Mouse (Mus musculus): Measurements from ENCODE around the gene 4933402J07Rik. TPM values are rescaled to one million over a fixed set of nuclear protein-coding genes. Genes with fewer than 3 reads are reported as not detected.
A peak's percentile ranks its signal among the peaks of the same experiment; 100 is the strongest.

Gene 4933402J07Rik
- not detected in 2 replicates for polyA plus RNA-seq (2014; fragmentation: Nextera tagmentation; extraction: Ambion mirVana)

- H3K9me3 ChIP-seq (ENCODE audit: control insufficient read depth, low read depth, low read length): no peaks in the 10 kb centered on the region
- H3K27ac ChIP-seq (ENCODE audit: low read length): no peak within 1 kb of the TSS
- H3K36me3 ChIP-seq (ENCODE audit: control insufficient read depth, insufficient read depth, low read length): no peaks in the 10 kb centered on the region
- no peaks in the 10 kb centered on the region for H3K27me3 ChIP-seq (ENCODE audit: control insufficient read depth, insufficient read depth, low read length)
- 73% methylated on average over 2 of the region's 2 CpGs for WGBS
- no peak within 1 kb of the TSS for H3K4me2 ChIP-seq (replicated peaks; ENCODE audit: low read depth, low read length)
- no peak within 1 kb of the TSS for H3K4me3 ChIP-seq (ENCODE audit: low read depth, low read length)
- no peak within 1 kb of the TSS for H3K9ac ChIP-seq (replicated peaks; ENCODE audit: low read depth, low read length)
- no peak for ATAC-seq (ENCODE audit: insufficient number of reproducible peaks, insufficient read depth, low FRiP score, low read depth)
- H3K4me1 ChIP-seq (ENCODE audit: control insufficient read depth, insufficient read depth, low read length): no peaks in the 10 kb centered on the region
Measured at GRCm38 (mm10) chr8:87563553-87563952, at the start of gene 4933402J07Rik. Gene 4933402J07Rik, plus strand, starts transcription at chr8:87563853.

GRCm38 (mm10) chr8:87517132-87517531 lies 46.5 kb upstream of the 4933402J07Rik start:
- no peaks in the 10 kb centered on the region for H3K27me3 ChIP-seq (ENCODE audit: control insufficient read depth, insufficient read depth, low read length)
- H3K4me2 ChIP-seq (replicated peaks; ENCODE audit: low read depth, low read length): no peak overlapping the region
- H3K9me3 ChIP-seq (ENCODE audit: control insufficient read depth, low read depth, low read length): no peaks in the 10 kb centered on the region
- H3K27ac ChIP-seq (ENCODE audit: low read length): no peak overlapping the region
- ATAC-seq (ENCODE audit: insufficient number of reproducible peaks, insufficient read depth, low FRiP score, low read depth): no peak
- H3K36me3 ChIP-seq (ENCODE audit: control insufficient read depth, insufficient read depth, low read length): no peaks in the 10 kb centered on the region
- no peaks in the 10 kb centered on the region for H3K4me1 ChIP-seq (ENCODE audit: control insufficient read depth, insufficient read depth, low read length)
- no peak overlapping the region for H3K4me3 ChIP-seq (ENCODE audit: low read depth, low read length)
- WGBS: 96% methylated on average over 3 of the region's 3 CpGs
- H3K9ac ChIP-seq (replicated peaks; ENCODE audit: low read depth, low read length): no peak overlapping the region

- no peaks in the 10 kb centered on the region for H3K36me3 ChIP-seq (ENCODE audit: control insufficient read depth, insufficient read depth, low read length)
- no peak for ATAC-seq (ENCODE audit: insufficient number of reproducible peaks, insufficient read depth, low FRiP score, low read depth)
- no peak overlapping the region for H3K4me3 ChIP-seq (ENCODE audit: low read depth, low read length)
- WGBS: 88% methylated on average over 1 of the region's 1 CpGs
- H3K9me3 ChIP-seq (ENCODE audit: control insufficient read depth, low read depth, low read length): no peaks in the 10 kb centered on the region
- no peak overlapping the region for H3K9ac ChIP-seq (replicated peaks; ENCODE audit: low read depth, low read length)
- H3K4me2 ChIP-seq (replicated peaks; ENCODE audit: low read depth, low read length): no peak overlapping the region
- H3K27ac ChIP-seq (ENCODE audit: low read length): no peak overlapping the region
- no peaks in the 10 kb centered on the region for H3K27me3 ChIP-seq (ENCODE audit: control insufficient read depth, insufficient read depth, low read length)
- no peaks in the 10 kb centered on the region for H3K4me1 ChIP-seq (ENCODE audit: control insufficient read depth, insufficient read depth, low read length)
Measured at GRCm38 (mm10) chr8:87525006-87525405, 38.6 kb upstream of the 4933402J07Rik start.

- Histone ChIP-seq H3K36me3 (ENCODE audit: control insufficient read depth, insufficient read depth, low read length) (no peaks in the 10 kb centered on the region), H3K9me3 (ENCODE audit: control insufficient read depth, low read depth, low read length) (no peaks in the 10 kb centered on the region), H3K4me1 (ENCODE audit: control insufficient read depth, insufficient read depth, low read length) (no peaks in the 10 kb centered on the region), H3K4me2 (replicated peaks; ENCODE audit: low read depth, low read length) (no peak overlapping the region), H3K9ac (replicated peaks; ENCODE audit: low read depth, low read length) (no peak overlapping the region), H3K4me3 (ENCODE audit: low read depth, low read length) (no peak overlapping the region), H3K27ac (ENCODE audit: low read length) (no peak overlapping the region), H3K27me3 (ENCODE audit: control insufficient read depth, insufficient read depth, low read length) (no peaks in the 10 kb centered on the region)
- no peak for ATAC-seq (ENCODE audit: insufficient number of reproducible peaks, insufficient read depth, low FRiP score, low read depth)
- 48% methylated on average over 4 of the region's 4 CpGs for WGBS
Measured at GRCm38 (mm10) chr8:87531176-87531575, 32.5 kb upstream of the 4933402J07Rik start.

GRCm38 (mm10) chr8:87533476-87533875 lies 30.2 kb upstream of the 4933402J07Rik start:
- 77% methylated on average over 4 of the region's 4 CpGs for WGBS
- Histone ChIP-seq H3K9me3 (ENCODE audit: control insufficient read depth, low read depth, low read length) (no peaks in the 10 kb centered on the region), H3K27me3 (ENCODE audit: control insufficient read depth, insufficient read depth, low read length) (no peaks in the 10 kb centered on the region), H3K4me3 (ENCODE audit: low read depth, low read length) (no peak overlapping the region), H3K36me3 (ENCODE audit: control insufficient read depth, insufficient read depth, low read length) (no peaks in the 10 kb centered on the region), H3K4me2 (replicated peaks; ENCODE audit: low read depth, low read length) (no peak overlapping the region), H3K9ac (replicated peaks; ENCODE audit: low read depth, low read length) (no peak overlapping the region), H3K27ac (ENCODE audit: low read length) (no peak overlapping the region), H3K4me1 (ENCODE audit: control insufficient read depth, insufficient read depth, low read length) (no peaks in the 10 kb centered on the region)
- no peak for ATAC-seq (ENCODE audit: insufficient number of reproducible peaks, insufficient read depth, low FRiP score, low read depth)

GRCm38 (mm10) chr8:87534846-87535245 lies 28.8 kb upstream of the 4933402J07Rik start:
- Histone ChIP-seq H3K4me3 (ENCODE audit: low read depth, low read length) (no peak overlapping the region), H3K9ac (replicated peaks; ENCODE audit: low read depth, low read length) (no peak overlapping the region), H3K4me2 (replicated peaks; ENCODE audit: low read depth, low read length) (no peak overlapping the region), H3K27me3 (ENCODE audit: control insufficient read depth, insufficient read depth, low read length) (no peaks in the 10 kb centered on the region), H3K36me3 (ENCODE audit: control insufficient read depth, insufficient read depth, low read length) (no peaks in the 10 kb centered on the region), H3K27ac (ENCODE audit: low read length) (no peak overlapping the region), H3K4me1 (ENCODE audit: control insufficient read depth, insufficient read depth, low read length) (no peaks in the 10 kb centered on the region), H3K9me3 (ENCODE audit: control insufficient read depth, low read depth, low read length) (no peaks in the 10 kb centered on the region)
- WGBS: 48% methylated on average over 2 of the region's 2 CpGs
- no peak for ATAC-seq (ENCODE audit: insufficient number of reproducible peaks, insufficient read depth, low FRiP score, low read depth)

DNA sequence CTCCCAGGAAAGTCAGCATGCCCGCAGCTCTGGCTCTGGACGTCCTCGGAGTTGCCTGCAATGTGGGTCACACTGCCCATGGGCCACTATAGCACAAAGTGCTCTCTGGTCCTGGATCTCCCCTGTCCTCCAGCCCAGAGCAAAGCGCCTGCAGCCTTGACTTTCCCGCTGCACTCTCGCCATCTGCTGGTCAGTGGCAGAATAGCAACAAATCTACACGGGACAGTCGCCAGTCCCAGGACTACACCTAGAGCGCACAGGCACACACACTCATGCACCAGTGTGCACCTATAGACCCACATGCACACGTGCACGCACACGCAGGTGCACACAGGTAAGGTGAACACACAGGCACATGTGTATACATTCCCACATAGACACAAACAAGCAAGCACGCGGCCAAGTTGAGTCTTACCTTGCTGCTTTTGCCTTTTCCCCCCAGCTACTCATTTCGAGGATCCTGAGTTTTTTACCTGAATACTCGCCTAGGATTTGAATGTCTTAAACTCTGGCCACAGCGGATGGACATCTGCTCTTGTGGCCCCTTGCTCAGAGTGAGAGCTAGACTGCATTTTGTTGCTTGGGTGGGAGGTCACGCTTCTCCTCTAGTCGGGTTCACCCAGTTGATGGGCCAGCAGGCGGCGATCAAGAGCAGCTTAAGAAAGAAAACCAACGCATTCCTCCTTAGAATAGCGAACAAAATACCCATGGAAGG lies 26.9 kb upstream of the 4933402J07Rik start:
- Histone ChIP-seq H3K27me3 (ENCODE audit: control insufficient read depth, insufficient read depth, low read length) (no peaks in the 10 kb centered on the region), H3K4me1 (ENCODE audit: control insufficient read depth, insufficient read depth, low read length) (no peaks in the 10 kb centered on the region), H3K4me3 (ENCODE audit: low read depth, low read length) (no peak overlapping the region), H3K36me3 (ENCODE audit: control insufficient read depth, insufficient read depth, low read length) (no peaks in the 10 kb centered on the region), H3K9me3 (ENCODE audit: control insufficient read depth, low read depth, low read length) (no peaks in the 10 kb centered on the region), H3K4me2 (replicated peaks; ENCODE audit: low read depth, low read length) (no peak overlapping the region), H3K9ac (replicated peaks; ENCODE audit: low read depth, low read length) (no peak overlapping the region), H3K27ac (ENCODE audit: low read length) (no peak overlapping the region)
- 8% methylated on average over 23 of the region's 23 CpGs for WGBS
- ATAC-seq (ENCODE audit: insufficient number of reproducible peaks, insufficient read depth, low FRiP score, low read depth): peak; percentile 51; the same call in 1 of the 2 replicates

GRCm38 (mm10) chr8:87539829-87540394 lies 23.7 kb upstream of the 4933402J07Rik start:
- H3K9me3 ChIP-seq (ENCODE audit: control insufficient read depth, low read depth, low read length): no peaks in the 10 kb centered on the region
- no peaks in the 10 kb centered on the region for H3K36me3 ChIP-seq (ENCODE audit: control insufficient read depth, insufficient read depth, low read length)
- ATAC-seq (ENCODE audit: insufficient number of reproducible peaks, insufficient read depth, low FRiP score, low read depth): no peak
- H3K4me3 ChIP-seq (ENCODE audit: low read depth, low read length): no peak overlapping the region
- no peaks in the 10 kb centered on the region for H3K4me1 ChIP-seq (ENCODE audit: control insufficient read depth, insufficient read depth, low read length)
- H3K4me2 ChIP-seq (replicated peaks; ENCODE audit: low read depth, low read length): no peak overlapping the region
- no peaks in the 10 kb centered on the region for H3K27me3 ChIP-seq (ENCODE audit: control insufficient read depth, insufficient read depth, low read length)
- no peak overlapping the region for H3K9ac ChIP-seq (replicated peaks; ENCODE audit: low read depth, low read length)
- H3K27ac ChIP-seq (ENCODE audit: low read length): no peak overlapping the region
- WGBS: 34% methylated on average over 15 of the region's 15 CpGs
